Mouse (Mus musculus) layer of hippocampus, adult 11-12 months (tissue): ENCODE measurements around the gene Pla2g16.

Experiments
- DNase-seq: peaks from one replicate; pipeline ENCODE4 v3.0.0; 2022; ENCODE audit warnings: low spot score

Gene Pla2g16

GRCm38 (mm10) chr19:7613151-7613550, 55.9 kb downstream of the Pla2g16 start:
- DNase-seq = no peak

DNA sequence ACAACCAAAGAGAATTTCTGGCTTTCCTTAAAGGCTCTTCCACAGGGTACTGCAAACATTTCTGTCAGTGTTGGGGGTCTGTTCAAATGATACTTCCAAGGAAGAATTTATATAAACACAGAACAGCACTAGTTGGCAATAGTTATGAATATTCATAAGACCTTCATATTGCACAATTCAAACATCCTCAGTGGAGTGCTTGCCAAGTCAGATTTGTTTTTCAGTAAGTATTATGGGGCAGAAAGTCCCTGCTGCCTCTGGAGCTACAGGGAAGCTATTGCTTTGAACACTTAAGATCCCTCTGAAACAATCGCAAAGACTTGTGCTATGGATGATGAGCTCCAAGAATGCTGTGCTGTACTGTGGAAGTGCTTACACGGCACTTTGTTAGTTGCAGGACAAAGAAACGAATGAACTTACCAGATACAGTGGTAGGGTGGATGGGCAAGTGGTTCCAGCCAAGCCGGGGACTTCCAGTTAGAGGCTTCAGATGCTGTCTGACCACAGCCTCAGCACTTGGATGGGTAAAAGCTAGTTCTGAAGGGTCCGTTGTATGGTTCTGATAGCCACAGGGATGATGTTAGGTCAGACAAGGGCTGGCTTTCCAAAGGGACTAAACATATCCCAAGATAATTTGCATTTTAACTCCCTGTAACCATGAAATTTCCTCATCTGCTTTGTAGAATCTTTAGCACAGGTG, 59.1 kb downstream of the Pla2g16 start:
- DNase-seq = no peak

- no peak for DNase-seq
Measured at GRCm38 (mm10) chr19:7617085-7617484, 59.8 kb downstream of the Pla2g16 start.

DNA sequence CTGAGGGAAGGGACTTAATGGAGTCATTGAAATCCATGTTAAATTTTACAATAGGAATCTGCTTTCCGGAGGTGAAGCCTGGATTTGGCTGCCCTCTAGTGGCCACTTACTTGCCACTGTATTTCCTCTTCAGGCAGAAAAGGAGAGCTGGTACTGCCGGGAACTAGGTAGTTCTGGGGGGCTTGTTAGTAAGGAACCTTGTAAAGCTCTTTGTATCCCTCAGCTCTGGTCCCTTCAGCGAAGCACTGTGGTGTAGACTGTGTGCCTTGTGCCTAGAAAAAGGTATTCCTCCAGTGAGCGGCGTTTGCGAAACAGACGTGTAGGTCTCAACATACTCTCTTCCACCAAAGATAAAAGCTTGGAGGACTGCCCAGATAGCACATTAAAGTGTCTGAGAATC, 60.4 kb downstream of the Pla2g16 start:
- peak; percentile 70 for DNase-seq

DNA sequence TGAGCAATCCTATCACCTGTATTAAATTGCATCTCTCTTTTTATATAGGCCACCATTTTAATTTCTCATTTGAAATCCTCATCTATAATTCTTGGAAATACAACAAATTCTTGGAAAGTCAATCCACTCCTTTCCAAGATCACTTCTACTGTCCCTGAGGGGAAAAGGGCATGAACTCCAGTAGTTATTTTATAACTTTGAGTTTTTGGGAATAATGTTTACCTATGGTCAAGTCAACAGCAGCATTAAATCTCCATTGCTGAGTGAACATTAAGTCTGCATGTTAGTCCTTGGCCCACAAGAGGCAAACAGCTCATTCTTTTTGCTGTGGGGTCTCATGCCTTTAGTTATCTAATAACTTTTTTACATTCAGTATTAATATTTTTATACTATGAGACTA, 75.8 kb downstream of the Pla2g16 start:
- DNase-seq = no peak

GRCm38 (mm10) chr19:7633786-7634185, 76.5 kb downstream of the Pla2g16 start:
- DNase-seq = no peak
